Mouse (Mus musculus): ENCODE measurements around the gene Tcf20. TPM values are rescaled to one million over a fixed set of nuclear protein-coding genes. Genes with fewer than 3 reads are reported as not detected.

Gene Tcf20
- polyA plus RNA-seq, 1 experiment from 2014 or later: 4.2 TPM

DNA sequence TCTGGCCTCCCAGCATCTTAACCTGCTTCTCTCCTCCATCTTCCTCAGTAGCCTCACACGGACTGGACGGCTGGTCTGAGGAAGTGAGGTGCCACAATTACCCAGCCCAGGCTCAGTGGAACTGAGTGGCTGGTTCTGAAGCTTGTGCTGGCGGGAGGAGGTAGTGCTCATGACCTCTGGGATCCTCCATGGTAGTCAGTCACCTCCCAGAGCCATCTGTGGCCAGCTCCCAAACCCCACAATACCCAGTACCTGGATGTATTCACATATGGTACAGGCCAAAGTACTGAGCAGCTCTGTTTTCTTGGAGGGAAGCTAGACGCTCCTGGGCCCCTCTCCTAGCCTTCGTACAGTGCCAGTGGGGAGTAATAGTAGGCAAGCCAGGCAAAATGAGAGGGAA is 80.4 kb downstream of the Tcf20 start:
- H3K27ac ChIP-seq: no peak overlapping the region
- 80% methylated on average over 5 of the region's 5 CpGs for WGBS
- H3K4me2 ChIP-seq: no peak overlapping the region
- ATAC-seq (replicated peaks; ENCODE audit: insufficient number of reproducible peaks, insufficient read depth, low FRiP score, low read depth): no peak
- no peak overlapping the region for H3K9ac ChIP-seq
- peaks cover 36% of the 10 kb centered on the region for H3K27me3 ChIP-seq
- peaks cover 31% of the 10 kb centered on the region for H3K4me1 ChIP-seq (replicated peaks)
- H3K4me3 ChIP-seq: no peak overlapping the region
- H3K36me3 ChIP-seq: no peaks in the 10 kb centered on the region
- no peaks in the 10 kb centered on the region for H3K9me3 ChIP-seq (replicated peaks)

DNA sequence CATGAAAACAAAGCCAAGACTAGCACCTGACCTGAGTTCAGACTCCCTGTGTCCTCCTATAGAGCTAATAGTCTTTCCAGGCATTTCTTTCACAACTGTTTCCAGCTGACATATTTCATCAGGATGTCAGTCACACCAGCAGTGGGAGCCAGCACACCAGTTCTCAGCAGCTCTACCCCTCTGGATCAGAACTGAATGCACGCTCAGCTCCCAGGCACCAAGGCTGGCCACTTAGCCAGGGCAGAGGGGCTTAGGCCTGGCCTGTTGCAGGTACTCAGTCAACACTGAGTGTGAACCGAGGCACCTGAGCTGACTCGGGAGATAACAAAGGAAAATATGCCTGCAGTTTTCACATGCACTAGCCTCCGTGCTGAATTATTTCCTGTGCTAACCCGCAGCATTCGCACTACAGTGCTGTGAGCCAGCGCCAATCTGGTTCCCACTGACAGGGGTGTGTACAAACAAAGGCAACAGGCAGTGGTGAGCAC is 81.1 kb downstream of the Tcf20 start:
- ATAC-seq (replicated peaks; ENCODE audit: insufficient number of reproducible peaks, insufficient read depth, low FRiP score, low read depth): peak; percentile 41; the same call in 1 of the 2 replicates

DNA sequence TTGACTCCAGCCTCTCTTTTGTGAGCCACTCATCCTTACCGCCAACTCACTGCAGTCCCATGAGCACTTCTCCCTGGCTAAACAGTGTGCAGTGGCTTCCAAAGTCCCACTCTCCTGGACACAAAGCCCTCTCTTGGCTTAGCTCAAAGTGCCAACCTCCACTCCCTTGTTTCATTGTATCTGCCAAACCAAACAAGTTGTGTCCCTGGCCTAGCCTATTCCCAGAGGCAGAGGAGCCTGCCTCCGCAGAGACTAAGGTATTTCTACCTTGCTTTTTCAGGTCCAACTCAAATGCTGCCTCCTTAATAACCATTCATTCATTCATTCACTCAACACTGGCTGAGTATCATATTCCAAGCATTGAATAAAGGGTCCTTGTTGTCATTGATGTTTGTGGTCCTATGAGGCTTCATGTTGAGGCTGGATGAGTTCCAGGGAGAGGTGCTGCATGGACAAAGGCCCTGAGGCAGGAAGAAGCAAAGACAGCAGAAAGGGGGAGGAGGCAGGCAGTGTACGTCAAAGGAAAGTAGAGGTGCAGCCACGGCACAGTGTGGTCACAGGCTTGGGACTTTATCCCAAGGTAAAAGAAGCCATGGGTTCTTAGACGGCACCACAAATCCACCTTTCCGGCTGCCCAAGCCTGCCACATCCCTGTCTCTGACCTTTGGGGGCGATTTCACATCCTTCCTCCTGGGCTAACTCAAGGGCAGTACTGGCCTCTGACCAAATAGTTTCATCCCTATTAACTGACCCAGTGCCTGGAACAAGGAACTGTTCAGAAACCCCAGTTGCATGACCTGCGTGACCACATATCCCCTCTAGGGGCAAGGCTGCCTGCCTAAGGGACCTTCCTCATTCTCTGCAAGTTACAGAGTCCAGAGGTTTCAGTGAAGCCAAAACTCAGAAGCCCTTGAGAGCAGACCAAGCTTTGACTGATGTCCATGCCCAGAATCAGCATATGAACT is 82.0 kb downstream of the Tcf20 start:
- no peak for ATAC-seq (replicated peaks; ENCODE audit: insufficient number of reproducible peaks, insufficient read depth, low FRiP score, low read depth)
- 80% methylated on average over 8 of the region's 8 CpGs for WGBS
- Histone ChIP-seq H3K9me3 (replicated peaks) (no peaks in the 10 kb centered on the region), H3K4me1 (replicated peaks) (peaks cover 34% of the 10 kb centered on the region), H3K9ac (no peak overlapping the region), H3K27me3 (peaks cover 21% of the 10 kb centered on the region), H3K36me3 (no peaks in the 10 kb centered on the region), H3K4me2 (no peak overlapping the region), H3K4me3 (no peak overlapping the region), H3K27ac (0 out of 2 replicates have a peak overlapping the region, but pooled peaks have one; percentile 17)

More for the DNA sequence above, 81.1 kb downstream of the Tcf20 start:
- Histone ChIP-seq H3K4me3 (no peak overlapping the region), H3K36me3 (no peaks in the 10 kb centered on the region), H3K9ac (no peak overlapping the region), H3K9me3 (replicated peaks) (no peaks in the 10 kb centered on the region), H3K4me1 (replicated peaks) (peaks cover 29% of the 10 kb centered on the region), H3K27me3 (peaks cover 29% of the 10 kb centered on the region), H3K27ac (peak overlapping the region; percentile 29; the same call in 1 of the 2 replicates), H3K4me2 (no peak overlapping the region)
- 33% methylated on average over 7 of the region's 7 CpGs for WGBS

GRCm38 (mm10) chr15:82904526-82904925 is 83.1 kb downstream of the Tcf20 start:
- Histone ChIP-seq H3K27me3 (peaks cover 9% of the 10 kb centered on the region; the same call in 1 of the 2 replicates), H3K36me3 (no peaks in the 10 kb centered on the region), H3K9ac (no peak overlapping the region), H3K4me3 (no peak overlapping the region), H3K4me2 (no peak overlapping the region), H3K4me1 (replicated peaks) (peaks cover 44% of the 10 kb centered on the region), H3K27ac (no peak overlapping the region), H3K9me3 (replicated peaks) (no peaks in the 10 kb centered on the region)
- 66% methylated on average over 7 of the region's 7 CpGs for WGBS
- ATAC-seq (replicated peaks; ENCODE audit: insufficient number of reproducible peaks, insufficient read depth, low FRiP score, low read depth): no peak

DNA sequence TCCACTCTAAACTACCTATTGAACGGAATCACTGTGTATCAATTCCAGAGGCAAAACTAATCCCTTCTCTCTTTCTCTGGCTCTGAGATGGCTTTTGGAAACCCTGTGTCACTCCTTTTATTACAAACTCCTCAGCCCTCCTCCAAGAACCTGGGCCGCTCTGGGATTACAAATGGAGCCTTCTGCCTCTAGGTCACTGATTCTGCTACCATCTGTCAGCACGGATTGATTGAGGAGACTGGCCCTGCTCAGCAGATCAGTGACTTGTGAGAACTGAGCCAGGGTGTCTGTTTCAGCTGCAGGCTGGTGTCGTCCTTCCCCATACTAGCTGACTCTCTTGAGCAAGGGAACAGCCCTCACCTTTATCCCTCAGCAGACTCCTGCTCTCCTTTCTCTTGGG is 85.2 kb downstream of the Tcf20 start:
- ATAC-seq (replicated peaks; ENCODE audit: insufficient number of reproducible peaks, insufficient read depth, low FRiP score, low read depth): no peak
- 71% methylated on average over 4 of the region's 4 CpGs for WGBS

GRCm38 (mm10) chr15:82901306-82901705 is 86.4 kb downstream of the Tcf20 start:
- no peaks in the 10 kb centered on the region for H3K9me3 ChIP-seq (replicated peaks)
- ATAC-seq (replicated peaks; ENCODE audit: insufficient number of reproducible peaks, insufficient read depth, low FRiP score, low read depth): no peak
- H3K4me3 ChIP-seq: no peak overlapping the region
- no peak overlapping the region for H3K4me2 ChIP-seq
- 15% methylated on average over 6 of the region's 6 CpGs for WGBS
- no peaks in the 10 kb centered on the region for H3K36me3 ChIP-seq
- peaks cover 49% of the 10 kb centered on the region for H3K4me1 ChIP-seq (replicated peaks)
- H3K27me3 ChIP-seq: peaks cover 8% of the 10 kb centered on the region; the same call in 1 of the 2 replicates
- H3K9ac ChIP-seq: no peak overlapping the region
- peak overlapping the region; percentile 21; the same call in 1 of the 2 replicates for H3K27ac ChIP-seq

More for the DNA sequence above, 85.2 kb downstream of the Tcf20 start:
- H3K27me3 ChIP-seq: peaks cover 8% of the 10 kb centered on the region; the same call in 1 of the 2 replicates
- no peak overlapping the region for H3K4me2 ChIP-seq
- no peak overlapping the region for H3K27ac ChIP-seq
- no peak overlapping the region for H3K9ac ChIP-seq
- H3K36me3 ChIP-seq: no peaks in the 10 kb centered on the region
- no peak overlapping the region for H3K4me3 ChIP-seq
- H3K4me1 ChIP-seq (replicated peaks): peaks cover 55% of the 10 kb centered on the region
- H3K9me3 ChIP-seq (replicated peaks): no peaks in the 10 kb centered on the region

- Histone ChIP-seq H3K36me3 (no peaks in the 10 kb centered on the region), H3K4me1 (replicated peaks) (peaks cover 42% of the 10 kb centered on the region), H3K4me2 (peak overlapping the region; percentile 91), H3K27me3 (peaks cover 8% of the 10 kb centered on the region; the same call in 1 of the 2 replicates), H3K9me3 (replicated peaks) (no peaks in the 10 kb centered on the region), H3K4me3 (peak overlapping the region; percentile 99), H3K27ac (peak overlapping the region; percentile 45; the same call in 1 of the 2 replicates), H3K9ac (peak overlapping the region; percentile 94)
- 39% methylated on average over 3 of the region's 3 CpGs for WGBS
- ATAC-seq (replicated peaks; ENCODE audit: insufficient number of reproducible peaks, insufficient read depth, low FRiP score, low read depth): no peak
Measured at GRCm38 (mm10) chr15:82900331-82900730, 87.3 kb downstream of the Tcf20 start.

DNA sequence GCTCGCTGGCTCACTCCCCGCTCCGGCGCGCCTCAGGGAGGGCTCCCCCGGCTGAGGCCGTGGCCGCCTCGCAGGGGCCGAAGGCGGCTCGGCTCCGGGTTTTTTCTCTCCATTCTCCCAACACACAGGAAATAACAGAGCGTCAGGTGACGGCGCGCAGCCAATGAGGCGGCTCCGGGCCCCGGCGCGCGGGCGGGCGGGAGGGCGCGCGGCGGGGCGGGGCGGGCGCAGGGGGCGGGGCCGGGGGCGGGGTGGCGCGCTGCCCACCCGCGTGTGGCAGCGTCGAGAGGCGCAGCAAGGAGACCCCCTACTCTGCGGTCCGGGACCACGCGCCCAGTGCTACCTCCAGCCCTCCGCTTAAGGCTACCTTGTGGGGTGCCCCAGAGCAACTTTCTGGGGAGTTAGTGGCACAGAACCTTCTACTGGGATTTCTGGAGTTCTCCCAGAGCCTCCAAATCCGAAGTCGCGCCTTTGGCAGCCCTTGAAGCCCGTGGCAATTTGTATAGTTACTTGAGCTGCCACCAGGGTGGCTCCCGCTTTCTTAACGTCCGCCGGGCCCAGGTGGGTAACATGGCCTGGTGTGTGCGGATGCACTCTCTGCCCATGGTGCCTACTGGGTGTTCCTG is 87.9 kb downstream of the Tcf20 start:
- H3K4me3 ChIP-seq: peak overlapping the region; percentile 99
- H3K27ac ChIP-seq: peak overlapping the region; percentile 92
- no peaks in the 10 kb centered on the region for H3K36me3 ChIP-seq
- 1% methylated on average over 56 of the region's 56 CpGs for WGBS
- H3K4me1 ChIP-seq (replicated peaks): peaks cover 42% of the 10 kb centered on the region
- ATAC-seq (replicated peaks; ENCODE audit: insufficient number of reproducible peaks, insufficient read depth, low FRiP score, low read depth): peak; percentile 92
- peak overlapping the region; percentile 94 for H3K9ac ChIP-seq
- H3K27me3 ChIP-seq: peaks cover 8% of the 10 kb centered on the region; the same call in 1 of the 2 replicates
- no peaks in the 10 kb centered on the region for H3K9me3 ChIP-seq (replicated peaks)
- H3K4me2 ChIP-seq: peak overlapping the region; percentile 91

DNA sequence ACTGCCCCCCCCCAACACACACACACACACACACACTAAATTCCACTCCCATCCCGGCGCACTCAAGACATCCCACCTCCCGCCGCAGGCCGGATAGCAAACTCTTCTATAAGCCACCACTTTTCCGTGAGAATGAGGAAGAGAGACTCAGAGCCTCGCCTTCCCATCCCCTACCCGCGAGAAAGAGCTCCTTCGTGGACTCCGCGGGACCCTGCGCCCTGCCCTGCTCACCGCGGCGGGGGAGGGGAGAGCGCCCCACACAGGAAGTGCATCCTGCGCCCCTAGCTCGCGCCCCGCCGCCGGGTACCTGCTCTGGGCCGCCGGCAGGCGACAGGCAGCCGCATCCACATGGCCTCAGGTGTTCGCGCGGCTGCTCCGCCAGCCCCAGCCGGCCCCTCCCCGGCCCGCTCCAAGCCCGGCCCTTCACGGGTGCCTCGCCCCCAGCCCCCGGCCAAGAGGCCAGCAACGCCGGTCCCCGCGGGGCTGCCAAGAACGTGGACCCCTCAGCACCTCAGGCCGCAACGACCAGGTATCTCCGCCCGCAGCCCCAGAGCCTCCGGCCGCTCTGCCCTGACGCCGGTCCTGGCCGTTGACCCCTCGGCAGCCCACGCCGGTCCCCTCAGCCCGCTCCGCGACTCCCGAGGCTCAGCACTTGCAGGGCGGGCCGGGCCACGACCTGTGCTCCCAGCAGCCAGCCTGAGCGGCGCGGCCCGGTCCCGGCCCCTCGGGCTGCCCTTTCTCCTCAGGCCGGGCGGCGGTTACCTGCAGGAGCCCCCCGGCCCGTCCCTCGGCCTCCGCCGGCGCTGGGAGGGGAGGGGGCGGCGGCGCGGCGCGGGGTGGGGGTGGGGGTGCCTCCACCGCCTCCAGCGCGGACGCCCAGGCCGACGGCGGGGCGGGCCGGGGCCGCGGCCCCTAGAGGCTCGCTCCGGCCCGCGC is 88.7 kb downstream of the Tcf20 start:
- peak; percentile 59 for ATAC-seq (replicated peaks; ENCODE audit: insufficient number of reproducible peaks, insufficient read depth, low FRiP score, low read depth)
- Histone ChIP-seq H3K4me2 (peak overlapping the region; percentile 91), H3K36me3 (no peaks in the 10 kb centered on the region), H3K27me3 (peaks cover 1% of the 10 kb centered on the region; the same call in 1 of the 2 replicates), H3K4me3 (peak overlapping the region; percentile 99), H3K9ac (peak overlapping the region; percentile 94), H3K4me1 (replicated peaks) (peaks cover 42% of the 10 kb centered on the region), H3K9me3 (replicated peaks) (no peaks in the 10 kb centered on the region), H3K27ac (peak overlapping the region; percentile 92)
- WGBS: under 1% methylated on average over 88 of the region's 98 CpGs

- Histone ChIP-seq H3K27me3 (no peaks in the 10 kb centered on the region), H3K4me1 (replicated peaks) (peaks cover 42% of the 10 kb centered on the region), H3K9ac (peak overlapping the region; percentile 94), H3K9me3 (replicated peaks) (no peaks in the 10 kb centered on the region), H3K4me2 (peak overlapping the region; percentile 91), H3K27ac (0 out of 2 replicates have a peak overlapping the region, but pooled peaks have one; percentile 92), H3K4me3 (peak overlapping the region; percentile 99), H3K36me3 (no peaks in the 10 kb centered on the region)
- no peak for ATAC-seq (replicated peaks; ENCODE audit: insufficient number of reproducible peaks, insufficient read depth, low FRiP score, low read depth)
- 26% methylated on average over 11 of the region's 11 CpGs for WGBS
Measured at GRCm38 (mm10) chr15:82898141-82898739, 89.4 kb downstream of the Tcf20 start.

Measured in heart, embryonic 15.5 days (tissue).